Mouse (Mus musculus): ENCODE data around the gene Capza1.
A peak's percentile ranks its signal among the peaks of the same experiment; 100 is the strongest.

DNA sequence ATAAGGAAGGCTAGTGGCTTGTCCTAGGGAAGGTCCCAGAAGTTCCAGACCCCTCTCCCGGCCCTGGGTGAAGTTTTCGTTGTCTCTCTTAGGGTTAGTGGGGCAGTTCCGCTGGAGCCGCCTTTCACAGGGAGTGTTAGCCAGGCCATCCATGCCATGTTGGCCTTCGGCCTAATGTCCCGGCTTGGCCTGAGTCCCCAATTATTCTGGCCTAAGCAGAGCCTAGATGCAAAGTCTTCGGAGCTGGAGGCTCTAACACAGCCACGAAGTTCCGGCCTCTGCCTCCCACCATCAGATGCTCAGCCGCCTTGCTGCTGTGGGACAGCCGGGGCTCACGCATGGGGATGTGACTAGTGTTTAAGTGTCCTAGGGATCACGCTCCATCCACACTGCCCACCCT, 74.5 kb downstream of the Capza1 start:
- peak; percentile 44 for TF ChIP-seq POLR2A (IDR thresholded peaks at IDR 0.05; ENCODE audit: insufficient read length, low read depth)
- no peak for TF ChIP-seq USF1 (IDR thresholded peaks at IDR 0.05; ENCODE audit: low read depth)

Measured in myocyte (in vitro differentiated cells).